Mouse (Mus musculus) ES-E14 (cell line): ENCODE measurements around the gene Tas2r135.

Experiments
- CHD2 ChIP-seq: IDR thresholded peaks from 2 replicates; pipeline ENCODE4 v1.6.1; 2014; ENCODE audit warnings: mild to moderate bottlenecking, low read depth, low read length, inconsistent platforms
- HCFC1 ChIP-seq: IDR thresholded peaks from 2 replicates; pipeline ENCODE4 v1.6.1; 2012; ENCODE audit warnings: low read length, inconsistent platforms, borderline replicate concordance; ENCODE audit not compliant: insufficient read depth

DNA sequence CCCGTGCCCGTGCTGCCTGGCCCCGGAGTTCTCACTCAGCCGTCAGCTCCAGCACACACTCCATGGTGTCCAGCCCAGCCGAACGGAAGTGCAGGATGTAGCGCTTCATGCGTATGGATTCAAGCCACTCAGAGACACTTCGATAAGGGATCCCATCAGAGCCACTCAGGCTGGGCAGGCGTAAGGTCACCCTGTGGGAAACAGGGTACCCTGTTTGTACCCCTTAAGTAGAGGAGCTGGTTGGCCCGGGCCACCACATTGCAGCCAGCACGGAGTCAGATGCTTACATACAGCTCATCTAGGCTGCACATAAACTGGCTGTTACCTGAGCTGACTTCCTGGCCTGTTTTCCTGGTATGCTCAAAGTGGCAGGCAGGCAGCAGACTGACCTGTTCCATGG lies 46.3 kb upstream of the Tas2r135 start:
- no peak for TF ChIP-seq CHD2
- no peak for TF ChIP-seq HCFC1
